Mouse (Mus musculus) neutrophil, adult 5-6 weeks (primary cell): ENCODE results near the gene Spp1. TPM values are rescaled to one million over a fixed set of nuclear protein-coding genes. Genes with fewer than 3 reads are reported as not detected.

Experiments
- ATAC-seq: fragments of 151-379, 151-347 bp; 2 replicates; pipeline ENCODE4 v1.8.0; 2017; ENCODE audit warnings: mild to moderate bottlenecking, moderate TSS enrichment; ENCODE audit not compliant: insufficient number of reproducible peaks, poor library complexity, low FRiP score, severe bottlenecking; ENCODE audit errors: extremely low read depth
- total RNA-seq: library from RNA; stranded (forward); fragments of 200-1000 nt; gene quantifications from 2 replicates; pipeline ENCODE4 v1.2.3, GENCODE M21; 2017

Gene Spp1
- 2.1 and 2.9 TPM in 2 replicates for total RNA-seq

- ATAC-seq: peak; percentile 74
Measured at GRCm38 (mm10) chr5:104434835-104435301, at the start of gene Spp1. Gene Spp1 (plus strand): TSS chr5:104435118.

- ATAC-seq: no peak
Measured at GRCm38 (mm10) chr5:104385521-104385920, 49.4 kb upstream of the Spp1 start.

- no peak for ATAC-seq
Measured at GRCm38 (mm10) chr5:104386908-104387307, 48.0 kb upstream of the Spp1 start.

- no peak for ATAC-seq
Measured at GRCm38 (mm10) chr5:104390962-104391361, 44.0 kb upstream of the Spp1 start.

- no peak for ATAC-seq
Measured at GRCm38 (mm10) chr5:104392784-104393183, 42.1 kb upstream of the Spp1 start.

GRCm38 (mm10) chr5:104396286-104396685, 38.6 kb upstream of the Spp1 start:
- ATAC-seq: no peak

- no peak for ATAC-seq
Measured at GRCm38 (mm10) chr5:104398001-104398400, 36.9 kb upstream of the Spp1 start.

GRCm38 (mm10) chr5:104399291-104399950, 35.5 kb upstream of the Spp1 start:
- no peak for ATAC-seq

- no peak for ATAC-seq
Measured at GRCm38 (mm10) chr5:104399970-104400369, 34.9 kb upstream of the Spp1 start.

GRCm38 (mm10) chr5:104402651-104403050, 32.3 kb upstream of the Spp1 start:
- ATAC-seq: no peak

GRCm38 (mm10) chr5:104403351-104403750, 31.6 kb upstream of the Spp1 start:
- no peak for ATAC-seq

GRCm38 (mm10) chr5:104404551-104404950, 30.4 kb upstream of the Spp1 start:
- no peak for ATAC-seq

GRCm38 (mm10) chr5:104405051-104405450, 29.9 kb upstream of the Spp1 start:
- ATAC-seq: no peak

GRCm38 (mm10) chr5:104406756-104407155, 28.2 kb upstream of the Spp1 start:
- no peak for ATAC-seq

- no peak for ATAC-seq
Measured at GRCm38 (mm10) chr5:104407541-104408231, 27.2 kb upstream of the Spp1 start.

GRCm38 (mm10) chr5:104408549-104408948, 26.4 kb upstream of the Spp1 start:
- no peak for ATAC-seq

- no peak for ATAC-seq
Measured at GRCm38 (mm10) chr5:104415999-104416398, 18.9 kb upstream of the Spp1 start.

GRCm38 (mm10) chr5:104417028-104417427, 17.9 kb upstream of the Spp1 start:
- ATAC-seq: no peak

GRCm38 (mm10) chr5:104417721-104418120, 17.2 kb upstream of the Spp1 start:
- ATAC-seq: no peak

GRCm38 (mm10) chr5:104422039-104422438, 12.9 kb upstream of the Spp1 start:
- no peak for ATAC-seq
